Mouse (Mus musculus) limb, embryonic 13.5 days (tissue): ENCODE measurements around the gene Smtnl1. TPM values are rescaled to one million over a fixed set of nuclear protein-coding genes. Genes with fewer than 3 reads are reported as not detected.

Experiments
- ATAC-seq: fragments of 200-750 bp; cut with Nextera tagmentation; 2 replicates; pipeline ENCODE4 v1.8.0; 2017; ENCODE audit warnings: low read depth, moderate number of reproducible peaks, moderate TSS enrichment; ENCODE audit not compliant: low FRiP score
- H3K27ac ChIP-seq: fragments of 300-500 bp; sonication (generic); 2 replicates; pipeline ENCODE4 v1.5.1; 2015; ENCODE audit warnings: inconsistent platforms, mild to moderate bottlenecking, moderate library complexity
- H3K27me3 ChIP-seq: fragments of 300-500 bp; sonication (generic); 2 replicates; pipeline ENCODE4 v1.6.1; 2015; ENCODE audit warnings: mild to moderate bottlenecking, inconsistent platforms
- H3K36me3 ChIP-seq: fragments of 300-500 bp; sonication (generic); 2 replicates; pipeline ENCODE4 v1.6.1; 2015; ENCODE audit warnings: inconsistent platforms, mild to moderate bottlenecking, moderate library complexity
- H3K4me1 ChIP-seq: fragments of 300-500 bp; sonication (generic); 2 replicates; pipeline ENCODE4 v1.6.1; 2015; ENCODE audit warnings: inconsistent platforms
- H3K4me2 ChIP-seq: fragments of 300-500 bp; sonication (generic); replicated peaks from 2 replicates; pipeline ENCODE4 v1.6.1; 2015; ENCODE audit warnings: inconsistent platforms, mild to moderate bottlenecking, moderate library complexity
- H3K4me3 ChIP-seq: fragments of 300-500 bp; sonication (generic); 2 replicates; pipeline ENCODE4 v1.5.1; 2015; ENCODE audit warnings: moderate library complexity, mild to moderate bottlenecking, inconsistent platforms
- H3K9ac ChIP-seq: fragments of 300-500 bp; sonication (generic); 2 replicates; pipeline ENCODE4 v1.6.1; 2015; ENCODE audit warnings: mild to moderate bottlenecking, inconsistent platforms
- H3K9me3 ChIP-seq: fragments of 300-500 bp; sonication (generic); 2 replicates; pipeline ENCODE4 v1.6.1; 2016; ENCODE audit warnings: inconsistent platforms
- WGBS: fragments of 180-500 bp; shearing (Covaris S2); methylation state at CpG from one replicate; pipeline ENCODE4 v1.1.7; 2015; 5-methylcytosine and 5-hydroxymethylcytosine counted together
- polyA plus RNA-seq: library from polyadenylated mRNA; unstranded; fragments of >200 nt; fragmentation: Nextera tagmentation; extraction: Ambion mirVana; gene quantifications from 2 replicates; pipeline ENCODE4 v1.2.1, GENCODE M21; 2015

Smtnl1 gene
- polyA plus RNA-seq, 1 experiment from 2014 or later = 0.27 TPM

DNA sequence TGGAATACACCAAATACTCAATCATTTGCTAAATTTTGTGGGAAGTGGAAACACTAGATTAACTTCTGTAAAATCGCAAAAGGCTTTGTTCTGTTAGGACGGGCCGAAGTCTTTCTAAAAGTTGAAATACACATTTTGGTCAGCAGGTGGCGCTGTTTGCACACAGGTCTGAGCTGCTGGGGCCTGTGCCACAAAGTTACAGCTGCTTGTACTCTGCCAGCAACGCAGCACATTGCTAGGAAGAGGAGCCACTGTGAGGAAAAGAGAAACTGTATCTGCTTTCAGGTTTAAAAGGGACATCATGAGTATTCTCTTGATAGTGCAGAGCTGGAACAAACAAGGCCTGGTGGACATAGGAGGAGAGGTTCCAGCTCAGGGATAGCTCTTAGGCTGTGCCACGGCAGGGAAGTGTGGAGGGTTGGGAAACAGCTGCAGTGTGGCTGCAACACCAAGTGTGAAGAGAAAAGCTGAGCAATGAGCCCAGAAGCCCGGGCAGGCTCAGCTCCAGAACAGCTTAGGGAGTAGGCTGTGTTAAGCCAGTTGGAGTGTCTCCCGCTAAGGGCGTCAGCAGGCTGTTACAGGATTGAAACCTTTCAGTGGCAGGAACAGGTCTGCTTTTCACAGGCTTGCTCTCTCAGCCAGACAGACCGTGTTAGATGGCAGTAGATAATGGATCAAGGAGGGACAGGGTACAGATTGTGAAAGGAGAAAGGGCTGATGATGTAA, 9.4 kb upstream of the Smtnl1 start:
- Histone ChIP-seq H3K4me2 (no peak overlapping the region), H3K27me3 (no peaks in the 10 kb centered on the region), H3K36me3 (peaks cover 12% of the 10 kb centered on the region), H3K9ac (peak overlapping the region; percentile 54), H3K27ac (no peak overlapping the region), H3K4me1 (peaks cover 13% of the 10 kb centered on the region), H3K9me3 (no peaks in the 10 kb centered on the region), H3K4me3 (no peak overlapping the region)
- ATAC-seq = peak; percentile 85
- WGBS = 33% methylated on average over 10 of the region's 10 CpGs

DNA sequence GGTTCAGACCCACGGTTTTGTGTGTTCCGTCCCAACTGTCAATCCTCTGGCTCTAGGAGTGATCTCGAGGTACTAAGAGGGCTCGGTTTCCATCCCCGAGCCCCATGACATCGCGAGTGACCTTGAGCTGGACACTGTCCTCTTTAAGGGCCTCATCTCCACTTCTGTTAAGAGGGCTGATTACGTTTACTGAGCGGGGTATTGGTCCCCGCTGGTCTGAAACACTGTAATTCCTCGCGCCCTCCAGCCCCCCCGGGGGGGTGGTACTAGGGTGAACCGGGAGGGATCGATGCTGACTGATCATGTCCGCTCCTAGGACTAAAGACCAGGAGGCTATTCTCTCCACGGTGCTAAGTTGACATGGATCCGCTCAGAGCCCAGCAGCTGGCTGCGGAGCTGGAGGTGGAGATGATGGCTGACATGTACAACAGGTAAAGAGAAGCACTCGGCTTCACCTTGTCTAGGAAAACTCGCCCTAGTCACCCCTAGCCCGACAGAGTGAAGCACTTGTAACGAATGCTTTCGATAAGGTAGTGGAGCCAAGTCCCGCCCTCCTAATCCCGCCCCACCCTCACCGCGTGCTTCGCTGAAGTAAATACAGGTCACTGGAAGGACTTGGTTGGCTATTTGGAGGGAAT, 5.0 kb upstream of the Smtnl1 start:
- ATAC-seq = 0 out of 2 replicates have a peak, but pooled peaks have one; percentile 0
- WGBS = under 1% methylated on average over 29 of the region's 29 CpGs

DNA sequence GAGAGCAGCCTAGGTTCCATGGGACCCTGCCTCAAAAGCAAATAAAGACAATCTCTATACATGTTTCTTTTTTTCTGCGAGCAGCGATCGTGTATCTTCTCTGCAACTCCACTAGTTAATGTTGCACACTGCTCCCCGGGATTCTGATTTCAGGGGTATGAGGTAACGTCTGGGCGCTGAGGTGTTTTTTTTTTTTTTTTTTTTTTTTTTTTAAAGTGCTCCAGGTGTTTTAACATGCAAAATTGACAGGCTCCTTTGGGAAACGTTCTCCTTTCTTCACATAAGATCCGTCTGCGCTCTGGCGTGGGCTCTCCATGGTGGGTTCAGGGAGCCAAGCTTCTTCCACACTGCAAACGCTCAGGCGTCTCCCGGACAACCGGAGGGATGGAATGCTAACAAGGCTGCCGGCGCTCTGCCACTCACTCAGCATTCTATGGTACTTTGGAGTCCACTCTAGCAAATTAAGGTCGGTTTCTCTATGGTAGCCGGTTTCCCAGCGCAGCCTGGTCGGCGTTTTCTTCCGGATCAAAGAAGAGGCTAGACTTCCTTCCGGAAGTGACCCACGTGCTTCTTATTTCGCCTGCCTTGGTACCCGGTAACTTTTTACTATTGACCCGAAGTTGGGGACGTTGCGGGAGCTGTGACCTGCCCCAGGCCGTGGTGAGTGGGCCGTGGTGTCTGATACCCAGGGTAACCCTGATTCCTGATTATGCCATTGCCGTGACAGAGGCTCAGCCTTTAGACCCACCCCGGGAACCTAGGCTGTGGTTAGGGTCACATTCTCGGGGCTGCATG, 4.2 kb upstream of the Smtnl1 start, which contains the start of gene Timm10:
TSS of gene Timm10 (plus strand) at position 510 of the 795 bp plus-strand sequence.
- peaks cover 12% of the 10 kb centered on the region for H3K36me3 ChIP-seq
- peak within 1 kb of the TSS; percentile 80 for H3K9ac ChIP-seq
- H3K4me2 ChIP-seq = peak within 1 kb of the TSS; percentile 100
- WGBS = under 1% methylated on average over 34 of the region's 34 CpGs
- H3K4me3 ChIP-seq = peak within 1 kb of the TSS; percentile 91
- ATAC-seq = peak; percentile 93
- H3K27me3 ChIP-seq = 0 out of 2 replicates have a peak, but pooled peaks cover 4% of the 10 kb centered on the region
- no peaks in the 10 kb centered on the region for H3K9me3 ChIP-seq
- peaks cover 9% of the 10 kb centered on the region for H3K4me1 ChIP-seq
- peak within 1 kb of the TSS; percentile 52; the same call in 1 of the 2 replicates for H3K27ac ChIP-seq

More for the DNA sequence above, 5.0 kb upstream of the Smtnl1 start:
- no peaks in the 10 kb centered on the region for H3K27me3 ChIP-seq
- H3K27ac ChIP-seq = no peak overlapping the region
- H3K9me3 ChIP-seq = no peaks in the 10 kb centered on the region
- peak overlapping the region; percentile 80 for H3K9ac ChIP-seq
- H3K4me1 ChIP-seq = peaks cover 13% of the 10 kb centered on the region
- H3K4me2 ChIP-seq = peak overlapping the region; percentile 100
- peaks cover 12% of the 10 kb centered on the region for H3K36me3 ChIP-seq
- peak overlapping the region; percentile 91 for H3K4me3 ChIP-seq

DNA sequence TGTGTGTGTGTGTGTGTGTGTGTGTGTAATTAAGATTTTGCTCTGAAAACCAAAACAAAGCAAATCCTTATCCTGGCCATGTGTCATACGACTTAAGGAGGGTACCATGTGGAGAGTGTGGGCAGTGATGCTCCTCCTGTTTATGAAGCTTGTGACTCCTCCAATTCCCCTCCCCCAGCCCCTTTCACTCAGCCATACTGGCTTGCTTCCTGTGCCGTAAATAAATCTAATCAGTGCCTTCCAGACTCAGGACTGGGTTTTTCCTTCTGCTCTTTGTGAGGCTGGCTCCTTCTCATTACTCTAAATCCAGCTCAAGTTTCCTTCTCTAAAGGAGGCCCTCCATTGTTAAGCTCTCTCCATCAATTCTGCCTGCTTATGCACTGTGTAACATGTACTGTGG, 785 bp upstream of the Smtnl1 start:
- no peak overlapping the region for H3K27ac ChIP-seq
- no peaks in the 10 kb centered on the region for H3K9me3 ChIP-seq
- H3K9ac ChIP-seq = no peak overlapping the region
- no peaks in the 10 kb centered on the region for H3K36me3 ChIP-seq
- no peak overlapping the region for H3K4me3 ChIP-seq
- H3K27me3 ChIP-seq = peaks cover 15% of the 10 kb centered on the region; the same call in 1 of the 2 replicates
- WGBS = 31% methylated on average over 2 of the region's 2 CpGs
- no peak overlapping the region for H3K4me2 ChIP-seq
- ATAC-seq = no peak
- H3K4me1 ChIP-seq = peaks cover 9% of the 10 kb centered on the region

DNA sequence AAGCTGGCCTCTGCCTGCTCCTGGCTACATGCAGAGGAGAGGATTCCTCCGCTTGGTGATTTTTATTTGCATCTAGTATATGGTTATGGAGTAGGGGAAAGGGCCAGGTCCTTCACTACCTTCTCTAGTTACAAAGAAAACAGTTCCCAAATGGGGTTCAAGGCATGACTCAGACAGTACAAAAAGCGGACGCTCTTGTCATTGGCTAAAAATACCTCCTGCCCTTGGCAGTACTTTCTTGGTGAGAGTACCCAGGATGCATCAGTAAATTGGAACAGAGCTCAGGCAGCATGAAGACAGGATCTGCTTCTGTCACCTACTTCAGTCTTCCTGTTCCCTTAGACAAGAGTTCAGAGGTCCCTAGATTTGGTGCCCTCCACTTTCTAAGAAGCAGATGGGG, 2.6 kb downstream of the Smtnl1 start:
- Histone ChIP-seq H3K4me1 (no peaks in the 10 kb centered on the region), H3K9ac (no peak overlapping the region), H3K27ac (no peak overlapping the region), H3K4me2 (no peak overlapping the region), H3K36me3 (no peaks in the 10 kb centered on the region), H3K4me3 (no peak overlapping the region), H3K9me3 (no peaks in the 10 kb centered on the region), H3K27me3 (peaks cover 15% of the 10 kb centered on the region; the same call in 1 of the 2 replicates)
- WGBS = 65% methylated on average over 3 of the region's 3 CpGs
- ATAC-seq = no peak

DNA sequence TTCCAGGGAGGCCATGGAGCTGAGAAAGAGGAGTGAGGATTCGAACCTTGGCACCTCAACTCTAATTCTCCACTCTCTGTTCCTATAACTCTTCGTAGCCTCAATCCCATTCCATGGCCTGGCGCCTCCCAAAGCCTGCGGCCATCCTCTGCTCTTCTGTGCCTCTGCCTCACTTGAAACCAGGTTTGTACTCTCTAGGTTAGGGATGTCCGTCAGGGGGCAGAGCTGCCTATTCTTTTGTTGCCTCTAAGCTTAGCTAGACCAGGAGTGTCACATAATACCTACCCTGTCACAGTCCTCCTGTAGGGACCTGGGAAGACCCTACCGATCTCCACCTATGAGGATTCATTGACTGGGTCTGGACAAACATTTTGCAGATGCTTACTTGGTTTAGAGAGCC, 9.8 kb downstream of the Smtnl1 start:
- 72% methylated on average over 6 of the region's 6 CpGs for WGBS
- no peak for ATAC-seq

DNA sequence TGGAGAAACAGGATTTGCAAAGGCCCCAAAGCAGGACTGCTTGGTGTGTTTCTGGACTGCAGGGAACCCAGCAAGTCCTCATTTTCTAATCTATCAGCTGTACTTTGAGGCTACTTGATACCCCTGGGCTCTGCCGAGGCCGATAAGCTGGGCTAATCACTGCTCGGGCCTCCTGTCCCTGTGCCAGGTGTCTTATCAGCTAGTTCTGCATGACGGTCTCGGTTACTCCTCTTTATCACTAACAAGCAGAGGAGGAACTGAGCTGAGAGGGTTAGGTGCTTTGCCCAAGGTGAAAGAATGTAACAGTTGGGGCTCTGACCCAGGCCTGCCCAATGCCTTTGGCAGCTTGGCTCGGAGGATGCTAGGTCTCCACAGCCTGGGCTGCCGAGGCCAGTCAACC, 10.6 kb downstream of the Smtnl1 start:
- Histone ChIP-seq H3K4me1 (peaks cover 6% of the 10 kb centered on the region; the same call in 1 of the 2 replicates), H3K27ac (no peak overlapping the region), H3K4me3 (no peak overlapping the region), H3K36me3 (no peaks in the 10 kb centered on the region), H3K9ac (no peak overlapping the region), H3K27me3 (no peaks in the 10 kb centered on the region), H3K9me3 (no peaks in the 10 kb centered on the region), H3K4me2 (no peak overlapping the region)
- WGBS = 90% methylated on average over 7 of the region's 7 CpGs
- no peak for ATAC-seq

More for the DNA sequence above, 9.8 kb downstream of the Smtnl1 start:
- Histone ChIP-seq H3K4me3 (no peak overlapping the region), H3K4me2 (no peak overlapping the region), H3K36me3 (no peaks in the 10 kb centered on the region), H3K27ac (no peak overlapping the region), H3K9ac (no peak overlapping the region), H3K4me1 (peaks cover 6% of the 10 kb centered on the region; the same call in 1 of the 2 replicates), H3K27me3 (no peaks in the 10 kb centered on the region), H3K9me3 (no peaks in the 10 kb centered on the region)

DNA sequence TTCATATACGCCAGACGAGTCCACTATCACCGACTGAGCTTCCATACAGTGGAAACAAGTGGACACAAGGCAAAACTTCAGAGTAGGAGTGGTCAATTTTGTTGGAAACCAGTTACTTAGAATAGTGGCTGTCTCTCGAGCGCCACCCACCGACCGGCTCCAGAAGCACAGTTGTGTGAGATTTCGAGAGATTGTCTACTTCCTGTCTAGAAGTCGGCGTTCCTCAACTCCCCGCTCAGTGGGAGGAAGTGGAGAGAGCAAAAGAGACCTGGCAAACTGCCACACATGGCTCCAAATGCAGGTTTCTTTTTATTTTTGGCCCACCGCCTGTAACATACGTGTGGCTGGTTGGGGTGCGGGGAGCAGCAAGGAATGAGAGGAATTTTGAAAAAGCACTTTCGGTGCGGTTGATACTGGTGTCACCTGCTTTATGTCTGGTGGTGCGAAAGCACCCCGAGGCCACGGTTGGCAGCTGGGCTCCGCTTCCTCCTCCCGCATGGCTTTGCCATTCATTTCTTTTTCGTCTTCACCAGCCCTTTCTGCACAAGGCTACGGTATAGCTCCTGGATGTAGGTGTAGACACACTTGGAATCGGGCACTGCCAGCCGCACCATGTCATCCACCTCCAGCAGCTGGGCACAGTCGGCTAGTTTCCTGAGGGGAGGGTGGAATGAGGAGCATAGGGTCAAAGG, 11.4 kb downstream of the Smtnl1 start:
- peak; percentile 87 for ATAC-seq
- Histone ChIP-seq H3K36me3 (no peaks in the 10 kb centered on the region), H3K9me3 (no peaks in the 10 kb centered on the region), H3K4me1 (peaks cover 6% of the 10 kb centered on the region; the same call in 1 of the 2 replicates), H3K4me3 (peak overlapping the region; percentile 26), H3K9ac (peak overlapping the region; percentile 48; the same call in 1 of the 2 replicates), H3K27me3 (no peaks in the 10 kb centered on the region), H3K4me2 (peak overlapping the region; percentile 60), H3K27ac (peak overlapping the region; percentile 33; the same call in 1 of the 2 replicates)
- WGBS = 30% methylated on average over 26 of the region's 26 CpGs

DNA sequence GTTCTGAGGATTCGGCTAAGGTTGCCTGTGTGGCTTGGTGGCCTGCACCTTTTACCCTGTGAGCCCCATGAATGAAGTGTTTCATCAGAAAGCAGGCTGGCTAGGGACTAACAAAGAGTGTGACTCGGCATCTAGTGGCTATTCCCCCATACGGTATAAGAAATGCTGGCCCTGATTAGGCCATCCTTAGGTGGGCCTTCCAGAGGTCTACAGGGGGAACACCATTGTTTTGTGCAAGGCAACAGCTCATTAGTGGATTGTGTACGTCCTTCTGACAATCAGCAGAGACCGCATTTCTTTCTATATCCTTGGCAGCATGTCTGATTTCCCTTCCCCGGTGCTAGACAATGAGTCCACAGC, 11.9 kb downstream of the Smtnl1 start:
- H3K27ac ChIP-seq = no peak overlapping the region
- WGBS = 78% methylated on average over 6 of the region's 6 CpGs
- peak; percentile 37; the same call in 1 of the 2 replicates for ATAC-seq

DNA sequence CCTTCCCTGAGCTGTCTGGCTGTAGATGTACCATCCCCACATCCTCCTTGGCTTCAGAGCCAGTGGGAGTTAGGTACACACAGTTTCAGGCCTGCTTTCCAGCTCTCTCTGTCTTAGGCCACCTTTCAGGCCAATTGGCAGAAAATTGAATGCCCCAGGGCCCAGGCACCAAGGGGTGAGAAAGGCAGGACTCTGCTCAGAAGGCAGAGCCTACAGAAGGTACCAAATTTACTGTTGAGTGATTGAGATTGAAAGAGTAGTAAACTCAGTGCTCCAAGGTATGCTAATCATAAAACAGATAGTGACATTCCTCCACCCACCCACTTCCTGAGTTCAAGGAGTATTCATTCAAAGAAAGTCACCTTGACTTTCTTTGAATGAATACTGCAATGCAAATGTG, 13.1 kb downstream of the Smtnl1 start:
- Histone ChIP-seq H3K4me2 (no peak overlapping the region), H3K9ac (no peak overlapping the region), H3K27me3 (no peaks in the 10 kb centered on the region), H3K9me3 (no peaks in the 10 kb centered on the region), H3K4me1 (peaks cover 6% of the 10 kb centered on the region; the same call in 1 of the 2 replicates), H3K36me3 (no peaks in the 10 kb centered on the region), H3K27ac (no peak overlapping the region), H3K4me3 (no peak overlapping the region)
- no peak for ATAC-seq

More for the DNA sequence above, 11.9 kb downstream of the Smtnl1 start:
- H3K9me3 ChIP-seq = no peaks in the 10 kb centered on the region
- peak overlapping the region; percentile 60 for H3K4me2 ChIP-seq
- H3K9ac ChIP-seq = no peak overlapping the region
- peaks cover 6% of the 10 kb centered on the region; the same call in 1 of the 2 replicates for H3K4me1 ChIP-seq
- no peak overlapping the region for H3K4me3 ChIP-seq
- H3K27me3 ChIP-seq = no peaks in the 10 kb centered on the region
- H3K36me3 ChIP-seq = no peaks in the 10 kb centered on the region

DNA sequence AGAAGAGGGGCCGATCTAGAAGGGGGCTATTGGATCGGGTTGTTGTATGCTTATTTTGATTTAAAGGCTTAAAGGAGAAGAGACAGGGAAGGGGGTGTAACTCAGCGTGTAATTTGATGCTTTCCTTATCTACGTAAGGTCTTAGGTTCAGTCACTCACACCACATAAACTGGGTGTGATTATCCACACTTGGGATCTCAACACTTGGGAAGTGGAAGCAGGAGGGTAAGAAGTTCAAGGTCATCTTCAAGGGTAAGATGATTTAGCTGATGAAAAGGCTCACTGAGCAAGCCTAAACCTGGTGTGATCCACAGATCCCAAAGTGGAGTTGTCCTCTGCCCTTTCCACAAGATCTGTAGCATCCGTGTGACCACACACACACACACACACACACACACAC, 15.9 kb downstream of the Smtnl1 start:
- 53% methylated on average over 5 of the region's 5 CpGs for WGBS
- H3K4me1 ChIP-seq = peaks cover 6% of the 10 kb centered on the region; the same call in 1 of the 2 replicates
- H3K27ac ChIP-seq = no peak overlapping the region
- no peak overlapping the region for H3K4me3 ChIP-seq
- no peak for ATAC-seq
- no peaks in the 10 kb centered on the region for H3K27me3 ChIP-seq
- no peak overlapping the region for H3K4me2 ChIP-seq
- no peak overlapping the region for H3K9ac ChIP-seq
- no peaks in the 10 kb centered on the region for H3K36me3 ChIP-seq
- H3K9me3 ChIP-seq = no peaks in the 10 kb centered on the region
